Mouse (Mus musculus) myocyte (in vitro differentiated cells): ENCODE measurements around the gene Cdc7. TPM values are rescaled to one million over a fixed set of nuclear protein-coding genes. Genes with fewer than 3 reads are reported as not detected.
A peak's percentile ranks its signal among the peaks of the same experiment; 100 is the strongest.
"Not testable (repeated sequence)": the region's sequence is repeated elsewhere in the genome, so short reads cannot be mapped to it uniquely, and the experiment has no call there.

Source experiments
- H3K27me3 ChIP-seq: one replicate; pipeline ENCODE4 v1.6.1; 2011; ENCODE audit not compliant: control insufficient read depth, insufficient read depth, insufficient read length
- H3K36me3 ChIP-seq: one replicate; pipeline ENCODE4 v1.6.1; 2011; ENCODE audit not compliant: control insufficient read depth, insufficient read depth
- H3K4me2 ChIP-seq: one replicate; pipeline ENCODE4 v1.6.1; 2011; ENCODE audit warnings: low read depth, control low read depth
- H3K4me3 ChIP-seq: one replicate; pipeline ENCODE4 v1.5.1; 2011; ENCODE audit warnings: mild to moderate bottlenecking, control low read depth, moderate library complexity
- H3K79me2 ChIP-seq: one replicate; pipeline ENCODE4 v1.6.1; 2011; ENCODE audit not compliant: control insufficient read depth, insufficient read depth
- H3ac ChIP-seq: one replicate; pipeline ENCODE4 v1.6.1; 2011; ENCODE audit not compliant: control insufficient read depth, insufficient read length
- E2F4 ChIP-seq: IDR thresholded peaks from one replicate; pipeline ENCODE4 v1.6.1; 2011; ENCODE audit warnings: mild to moderate bottlenecking, control low read depth, moderate library complexity; ENCODE audit not compliant: insufficient read depth
- MAX ChIP-seq: IDR thresholded peaks from one replicate; pipeline ENCODE4 v1.6.1; 2011; ENCODE audit warnings: low read depth, mild to moderate bottlenecking, control low read depth
- MYOD1 ChIP-seq, 3 experiments: IDR thresholded peaks; one replicate each; pipeline ENCODE4 v1.6.1; 2011; ENCODE audit warnings: control low read depth in 2 of 3, low read depth in 2 of 3, mild to moderate bottlenecking in 2 of 3, moderate library complexity in 1 of 3; ENCODE audit not compliant: insufficient read length in 2 of 3, control insufficient read depth in 1 of 3
- MYOG ChIP-seq, 3 experiments: IDR thresholded peaks; one replicate each; pipeline ENCODE4 v1.6.1; 2011; ENCODE audit warnings: control low read depth in 2 of 3, low read depth in 2 of 3, mild to moderate bottlenecking in 2 of 3; ENCODE audit not compliant: insufficient read length in 2 of 3, control insufficient read depth in 1 of 3, insufficient read depth in 1 of 3
- POLR2A ChIP-seq: IDR thresholded peaks from one replicate; pipeline ENCODE4 v1.6.1; 2011; ENCODE audit warnings: low read depth, mild to moderate bottlenecking, control low read depth, moderate library complexity; ENCODE audit not compliant: insufficient read length
- POLR2AphosphoS2 ChIP-seq: IDR thresholded peaks from one replicate; pipeline ENCODE4 v1.6.1; 2011; ENCODE audit warnings: low read depth, control low read depth; ENCODE audit not compliant: insufficient read length
- REST ChIP-seq: IDR thresholded peaks from one replicate; pipeline ENCODE4 v1.6.1; 2011; ENCODE audit warnings: mild to moderate bottlenecking, control low read depth, moderate library complexity; ENCODE audit not compliant: insufficient read depth, insufficient read length
- SRF ChIP-seq: IDR thresholded peaks from one replicate; pipeline ENCODE4 v1.6.1; 2011; ENCODE audit warnings: low read depth; ENCODE audit not compliant: control insufficient read depth, insufficient read length
- TCF12 ChIP-seq: IDR thresholded peaks from one replicate; pipeline ENCODE4 v1.6.1; 2011; ENCODE audit warnings: mild to moderate bottlenecking, control low read depth; ENCODE audit not compliant: poor library complexity, insufficient read depth, severe bottlenecking
- TCF3 ChIP-seq: IDR thresholded peaks from one replicate; pipeline ENCODE4 v1.6.1; 2011; ENCODE audit warnings: low read depth, control low read depth; ENCODE audit not compliant: insufficient read length
- USF1 ChIP-seq: IDR thresholded peaks from one replicate; pipeline ENCODE4 v1.6.1; 2011; ENCODE audit warnings: low read depth, mild to moderate bottlenecking, control low read depth, moderate library complexity
- polyA plus RNA-seq: library from polyadenylated mRNA; unstranded; fragments of >200 nt; fragmentation: generic; extraction: Trizol; gene quantifications from one replicate; pipeline ENCODE4 v1.2.1, GENCODE M21; 2012; ENCODE audit warnings: missing spikeins

The Cdc7 gene
- polyA plus RNA-seq, 1 experiment, result 1.8 TPM

DNA sequence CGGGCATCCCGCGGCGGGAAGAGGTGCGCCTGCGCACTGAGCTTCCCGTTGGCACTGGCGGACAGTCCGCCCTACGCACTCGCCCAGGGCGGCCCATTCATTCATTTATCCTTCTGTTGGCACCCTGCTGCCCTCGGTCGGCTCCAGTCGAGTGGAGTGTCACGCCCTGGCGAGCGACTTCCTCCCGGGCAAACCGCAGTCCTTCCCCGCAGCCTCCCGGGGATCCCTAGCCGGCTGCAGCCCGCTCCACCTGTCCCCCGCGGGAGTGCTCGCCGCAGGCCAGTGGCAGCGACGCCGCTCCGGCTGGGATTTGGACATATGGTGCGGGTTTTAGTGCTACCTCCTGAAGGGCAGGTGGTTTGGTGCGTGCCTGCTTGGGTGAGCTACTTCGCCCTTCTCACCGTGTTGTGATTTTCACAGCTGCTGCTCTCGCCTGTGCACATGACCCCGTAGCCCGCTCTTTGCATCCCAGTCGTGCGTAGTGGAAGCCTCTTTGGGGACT is 442 bp downstream of the Cdc7 start:
- Histone ChIP-seq H3K4me2 (peak overlapping the region; percentile 93), H3ac (peak overlapping the region; percentile 46), H3K4me3 (peak overlapping the region; percentile 84), H3K79me2 (peaks cover 15% of the 10 kb centered on the region), H3K36me3 (peaks cover 5% of the 10 kb centered on the region), H3K27me3 (no peaks in the 10 kb centered on the region)
- TF ChIP-seq MYOD1 (IDR thresholded peaks at IDR 0.05; ENCODE audit: control insufficient read depth in 1 of 3, insufficient read length in 2 of 3, low read depth in 2 of 3) (peak in 1 of 3 experiments; percentile 32), MYOG (IDR thresholded peaks at IDR 0.05; ENCODE audit: control insufficient read depth in 1 of 3, insufficient read depth in 1 of 3, insufficient read length in 2 of 3, low read depth in 2 of 3) (peak in 2 of 3 experiments; percentile 44 to 64), TCF12 (no peak)

DNA sequence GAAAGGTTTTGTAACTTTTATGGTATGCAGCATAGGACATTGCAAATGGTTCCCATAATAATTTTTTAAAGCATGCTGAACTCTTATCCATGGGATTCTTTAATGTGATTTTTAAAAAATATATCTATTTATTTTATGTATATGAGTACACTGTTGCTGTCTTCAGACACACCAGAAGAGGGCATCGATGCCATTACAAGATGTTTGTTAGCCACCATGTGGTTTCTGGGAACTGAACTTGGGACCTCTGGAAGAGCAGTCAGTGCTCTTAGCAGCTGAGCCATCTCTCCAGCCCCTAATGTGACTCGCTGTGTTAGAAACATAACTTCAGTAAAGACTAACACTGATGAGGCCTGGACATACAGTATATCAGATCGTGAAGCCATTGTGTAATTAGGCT is 2.3 kb downstream of the Cdc7 start:
- Histone ChIP-seq H3K27me3 (no peaks in the 10 kb centered on the region), H3K4me3 (no peak overlapping the region), H3ac (no peak overlapping the region), H3K36me3 (peaks cover 9% of the 10 kb centered on the region), H3K4me2 (no peak overlapping the region), H3K79me2 (peaks cover 15% of the 10 kb centered on the region)
- no peak for TF ChIP-seq TCF3
- no peak for TF ChIP-seq SRF
- no peak for TF ChIP-seq REST
- no peak for TF ChIP-seq POLR2A
- no peak for TF ChIP-seq USF1

DNA sequence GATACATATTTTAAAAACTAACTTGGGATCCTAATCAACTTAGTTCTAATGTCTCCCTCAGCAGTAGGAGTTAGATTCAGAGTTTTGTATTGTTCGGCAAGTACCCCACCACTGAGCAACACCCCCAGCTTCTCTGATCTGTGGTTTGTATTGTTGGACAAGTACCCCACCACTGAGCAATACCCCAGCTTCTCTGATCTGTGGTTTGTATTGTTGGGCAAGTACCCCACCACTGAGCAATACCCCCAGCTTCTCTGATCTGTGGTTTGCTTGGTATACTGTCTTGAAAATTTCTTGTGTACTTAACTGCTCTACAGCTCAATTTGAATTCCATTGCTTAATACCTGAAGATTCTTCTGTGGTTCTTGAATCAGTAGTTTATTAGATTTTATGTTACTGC is 3.5 kb downstream of the Cdc7 start:
- TF ChIP-seq MYOD1 (IDR thresholded peaks at IDR 0.05; ENCODE audit: control insufficient read depth in 1 of 3, insufficient read length in 2 of 3, low read depth in 2 of 3) (no peak), POLR2A (no peak), USF1 (no peak), TCF12 (no peak), REST (no peak), MAX (no peak), SRF (no peak)
- Histone ChIP-seq H3ac (no peak overlapping the region), H3K27me3 (no peaks in the 10 kb centered on the region), H3K4me2 (no peak overlapping the region), H3K36me3 (peaks cover 15% of the 10 kb centered on the region), H3K79me2 (peaks cover 15% of the 10 kb centered on the region), H3K4me3 (no peak overlapping the region)

GRCm38 (mm10) chr5:106973883-106974282 is 9.8 kb downstream of the Cdc7 start:
- TF ChIP-seq TCF12, result no peak
- no peak for TF ChIP-seq TCF3
- TF ChIP-seq REST, result no peak
- TF ChIP-seq E2F4, result no peak
- no peak for TF ChIP-seq MYOG (IDR thresholded peaks at IDR 0.05; ENCODE audit: control insufficient read depth in 1 of 3, insufficient read depth in 1 of 3, insufficient read length in 2 of 3, low read depth in 2 of 3)
- no peak for TF ChIP-seq POLR2A
- no peak for TF ChIP-seq POLR2AphosphoS2
- TF ChIP-seq SRF, result no peak
- no peak for TF ChIP-seq MYOD1 (IDR thresholded peaks at IDR 0.05; ENCODE audit: control insufficient read depth in 1 of 3, insufficient read length in 2 of 3, low read depth in 2 of 3)
- Histone ChIP-seq H3K27me3 (no peaks in the 10 kb centered on the region), H3K36me3 (peaks cover 15% of the 10 kb centered on the region), H3K79me2 (no peaks in the 10 kb centered on the region), H3K4me3 (no peak overlapping the region), H3ac (no peak overlapping the region), H3K4me2 (no peak overlapping the region)

GRCm38 (mm10) chr5:106979156-106979555 is 15.0 kb downstream of the Cdc7 start:
- Histone ChIP-seq H3K27me3 (no peaks in the 10 kb centered on the region), H3ac (no peak overlapping the region), H3K79me2 (no peaks in the 10 kb centered on the region), H3K4me2 (no peak overlapping the region), H3K36me3 (no peaks in the 10 kb centered on the region), H3K4me3 (no peak overlapping the region)
- no peak for TF ChIP-seq SRF
- TF ChIP-seq POLR2AphosphoS2, result no peak

GRCm38 (mm10) chr5:106982298-106982952 is 18.3 kb downstream of the Cdc7 start:
- no peak overlapping the region for H3K4me3 ChIP-seq
- H3K36me3 ChIP-seq, result no peaks in the 10 kb centered on the region
- TF ChIP-seq E2F4, result no peak
- no peak for TF ChIP-seq MYOG (IDR thresholded peaks at IDR 0.05; ENCODE audit: control insufficient read depth in 1 of 3, insufficient read depth in 1 of 3, insufficient read length in 2 of 3, low read depth in 2 of 3)
- no peak for TF ChIP-seq MYOD1 (IDR thresholded peaks at IDR 0.05; ENCODE audit: control insufficient read depth in 1 of 3, insufficient read length in 2 of 3, low read depth in 2 of 3)
- no peak for TF ChIP-seq SRF
- TF ChIP-seq USF1, result no peak
- TF ChIP-seq MAX, result no peak
- TF ChIP-seq TCF3, result no peak
- no peaks in the 10 kb centered on the region for H3K27me3 ChIP-seq
- H3K79me2 ChIP-seq, result no peaks in the 10 kb centered on the region
- no peak overlapping the region for H3ac ChIP-seq
- H3K4me2 ChIP-seq, result no peak overlapping the region

GRCm38 (mm10) chr5:106984934-106985333 is 20.8 kb downstream of the Cdc7 start:
- H3K4me2 ChIP-seq, H3K36me3 ChIP-seq, H3K79me2 ChIP-seq, H3K27me3 ChIP-seq, H3ac ChIP-seq, H3K4me3 ChIP-seq: not testable (repeated sequence)
